Mouse (Mus musculus) embryonic fibroblast, embryonic 13.5 days (primary cell): ENCODE measurements around the gene Sowahc.

Source experiments
- CTCF ChIP-seq: IDR thresholded peaks from 2 replicates; pipeline ENCODE4 v1.5.1; 2011; ENCODE audit warnings: mild to moderate bottlenecking, control low read depth, low read length, moderate library complexity, borderline replicate concordance; ENCODE audit not compliant: insufficient read depth
- POLR2A ChIP-seq: IDR thresholded peaks from 2 replicates; pipeline ENCODE4 v1.6.1; 2011; ENCODE audit warnings: low read depth, mild to moderate bottlenecking, control low read depth, low read length, moderate library complexity

- TF ChIP-seq CTCF: no peak
- no peak for TF ChIP-seq POLR2A
Measured at GRCm38 (mm10) chr10:59236486-59236885, 14.7 kb downstream of the Sowahc start.
